Mouse (Mus musculus): ENCODE measurements around the gene Fam53a.

DNA sequence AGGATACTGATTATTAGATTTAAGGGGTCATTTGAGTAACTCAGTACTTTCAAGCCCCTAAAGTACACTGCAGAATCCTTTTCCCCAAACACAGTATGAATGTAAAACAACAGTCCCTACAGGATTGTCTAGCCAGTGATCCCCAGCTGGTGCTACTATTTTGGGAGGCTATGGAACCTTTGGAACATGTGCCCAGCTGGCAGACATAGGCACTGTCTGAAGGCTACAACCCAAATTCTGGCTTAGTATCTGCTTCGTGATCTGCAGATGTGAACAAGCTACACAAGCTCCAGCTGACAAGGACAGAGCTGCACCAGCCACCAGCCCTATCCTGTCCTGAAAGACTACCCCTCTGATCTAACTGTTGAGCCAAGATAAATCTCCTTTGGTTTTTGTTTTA is 3.1 kb upstream of the Fam53a start:
- TF ChIP-seq MAX (IDR thresholded peaks at IDR 0.05), result no peak
- TF ChIP-seq CTCF (IDR thresholded peaks at IDR 0.05; ENCODE audit: control insufficient read depth, insufficient read depth, insufficient read length), result no peak
- TF ChIP-seq USF1 (IDR thresholded peaks at IDR 0.05; ENCODE audit: low read depth), result no peak
- TF ChIP-seq MYOG (IDR thresholded peaks at IDR 0.05; ENCODE audit: control insufficient read depth, extremely low read depth, insufficient read length), result no peak
- TF ChIP-seq MYOD1 (IDR thresholded peaks at IDR 0.05; ENCODE audit: control insufficient read depth, insufficient read length, low read depth), result no peak
- TF ChIP-seq FOSL1 (IDR thresholded peaks at IDR 0.05; ENCODE audit: insufficient read depth, low read length, poor library complexity, severe bottlenecking), result no peak

Data from C2C12 (cell line).